Mouse (Mus musculus) gonadal fat pad, adult 2 months (tissue): ENCODE results near the gene Dcaf6. TPM values are rescaled to one million over a fixed set of nuclear protein-coding genes. Genes with fewer than 3 reads are reported as not detected.
A peak's percentile ranks its signal among the peaks of the same experiment; 100 is the strongest.

ENCODE experiments used
- DNase-seq: peaks from one replicate; pipeline ENCODE4 v3.0.0-alpha.2; 2012; ENCODE audit warnings: low read depth
- polyA plus RNA-seq: library from polyadenylated mRNA; depleted of rRNA; stranded (reverse); fragments of >200 nt; gene quantifications from 2 replicates; pipeline ENCODE4 v1.2.3, GENCODE M21; 2012

Dcaf6 gene
- polyA plus RNA-seq, 1 experiment, result 27.6 TPM

DNA sequence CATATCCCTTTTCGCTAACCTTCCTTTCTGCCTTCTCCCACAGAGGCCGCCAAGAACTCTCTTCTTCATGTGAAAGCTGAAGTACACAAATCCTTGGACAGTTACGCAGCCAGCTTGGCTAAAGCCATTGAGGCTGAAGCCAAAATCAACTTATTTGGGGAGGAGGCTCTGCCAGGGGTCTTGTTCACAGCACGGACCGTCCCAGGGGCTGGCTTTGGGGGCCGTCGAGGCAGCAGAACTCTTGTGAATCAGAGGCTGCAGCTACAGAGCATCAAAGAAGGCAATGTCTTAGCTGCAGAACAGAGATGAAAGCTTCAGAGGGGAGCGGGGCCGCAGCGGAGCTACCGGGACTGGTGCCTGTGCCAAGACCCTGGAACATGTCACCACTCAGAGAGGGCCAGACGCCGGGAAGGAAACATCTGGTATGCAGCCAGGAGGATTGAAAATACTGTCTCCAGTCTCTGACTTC lies 138.8 kb downstream of the Dcaf6 start:
- no peak for DNase-seq

DNA sequence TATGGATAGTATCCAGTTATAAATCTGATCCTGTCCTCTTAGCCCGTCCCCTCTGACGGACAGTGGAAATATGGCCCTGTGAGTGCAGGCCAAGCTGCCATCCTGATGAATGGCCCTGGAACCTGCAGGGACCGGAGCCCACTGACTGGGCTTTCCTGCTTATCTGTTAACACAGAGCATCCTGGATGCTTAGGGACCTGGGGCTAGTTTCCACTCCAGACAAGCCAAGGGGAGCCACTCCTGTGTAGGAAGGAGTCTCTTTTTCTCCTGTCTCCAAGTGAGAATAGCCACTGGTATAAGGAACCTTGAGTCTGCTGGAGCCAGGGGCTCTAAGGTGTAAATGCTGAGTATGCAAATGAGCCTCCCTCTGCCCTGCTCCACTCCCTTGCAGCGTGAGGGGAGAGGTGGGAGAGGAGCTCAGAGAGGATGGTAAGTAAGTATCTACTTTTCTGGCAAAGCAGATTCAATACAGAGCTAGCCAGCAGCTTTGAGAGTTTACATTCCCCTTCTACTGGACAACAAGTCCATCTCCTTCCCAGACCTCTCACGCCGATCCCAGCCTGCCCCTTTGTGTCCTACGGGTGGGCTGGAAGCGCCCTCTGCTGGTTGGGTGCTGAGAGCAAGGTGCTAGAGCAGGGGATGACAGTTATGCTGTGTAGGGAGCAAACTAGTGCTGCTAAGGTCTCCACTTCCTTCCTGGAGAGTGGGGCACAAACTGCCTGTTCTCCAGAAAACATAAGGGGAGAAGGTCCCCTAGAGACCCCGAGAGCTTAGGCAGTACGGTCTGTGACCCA lies 139.9 kb downstream of the Dcaf6 start:
- no peak for DNase-seq

DNA sequence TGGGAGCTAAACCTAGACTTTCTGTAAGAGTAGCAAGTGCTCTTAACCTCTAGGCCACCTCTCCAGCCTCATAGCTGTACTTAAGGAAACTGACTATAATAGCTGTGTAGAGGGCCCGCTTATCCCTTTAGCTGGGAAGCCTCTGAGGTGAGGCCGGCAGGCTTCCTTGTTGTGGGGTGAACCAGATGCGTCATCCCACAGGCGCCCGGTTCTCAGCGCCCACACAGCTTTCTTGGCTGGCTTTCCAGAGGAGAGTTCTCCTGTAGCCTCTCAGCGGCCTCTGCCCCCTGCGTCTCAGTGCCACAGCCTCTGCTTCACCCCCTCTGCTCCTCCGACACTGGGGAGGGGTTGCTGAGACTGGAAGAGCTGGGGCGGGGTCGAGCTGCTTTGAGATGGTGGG lies 143.9 kb downstream of the Dcaf6 start:
- no peak for DNase-seq

DNA sequence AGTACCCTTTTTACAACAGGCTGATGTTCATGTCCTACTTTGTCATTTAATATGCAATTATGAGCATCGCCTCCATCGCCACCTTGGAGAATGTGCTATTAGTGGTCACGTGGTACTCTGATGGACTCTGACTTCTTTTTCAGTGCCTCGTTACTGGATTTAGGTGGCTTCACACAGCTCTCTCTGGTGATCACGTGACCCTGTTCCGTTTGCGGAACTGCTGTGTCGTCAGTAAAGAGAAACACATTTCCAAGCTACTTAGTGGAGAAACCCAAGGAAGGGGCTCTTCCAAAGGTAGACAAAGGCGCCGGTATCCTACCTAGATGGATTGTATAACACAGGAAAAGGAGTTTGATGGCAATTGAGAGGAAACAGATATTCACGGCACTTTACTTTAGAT lies 152.1 kb downstream of the Dcaf6 start:
- DNase-seq, result no peak

DNA sequence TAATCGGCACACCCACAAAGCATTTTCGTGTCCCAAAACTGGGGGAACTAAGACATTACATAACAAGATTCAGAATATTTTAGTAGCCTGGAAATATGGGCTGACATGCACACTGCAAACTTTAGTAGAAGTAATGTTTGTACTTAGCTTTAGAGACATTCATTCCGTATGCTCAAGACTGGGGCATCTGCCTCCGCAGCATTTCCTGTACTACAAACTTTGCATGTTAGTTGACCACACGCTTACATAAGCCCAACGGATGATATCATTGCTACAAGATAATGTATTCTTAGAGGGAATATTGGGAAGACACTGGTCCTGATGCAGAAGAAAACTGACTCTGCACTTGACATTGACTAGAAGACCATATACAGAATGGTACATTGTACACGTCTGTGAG lies 155.9 kb downstream of the Dcaf6 start:
- no peak for DNase-seq

DNA sequence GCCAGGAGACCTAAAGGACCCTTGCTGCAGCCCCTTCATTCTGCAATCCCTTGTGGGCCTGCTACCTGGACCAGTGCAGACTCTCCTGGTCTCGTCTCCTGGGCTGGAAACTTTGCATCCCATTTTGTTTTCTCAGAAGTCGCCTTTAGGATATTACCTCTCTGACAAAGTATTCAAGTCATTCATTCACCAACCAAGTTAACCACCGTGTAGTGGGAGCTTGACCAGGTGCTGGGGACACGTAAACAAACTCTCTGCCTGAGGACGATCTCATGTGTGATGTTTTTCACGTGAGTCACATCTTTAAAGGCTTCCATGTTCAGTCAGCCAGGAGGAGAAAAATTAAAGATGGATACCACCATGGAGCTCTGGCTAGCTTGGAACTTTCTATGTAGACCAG lies 157.1 kb downstream of the Dcaf6 start:
- no peak for DNase-seq

DNA sequence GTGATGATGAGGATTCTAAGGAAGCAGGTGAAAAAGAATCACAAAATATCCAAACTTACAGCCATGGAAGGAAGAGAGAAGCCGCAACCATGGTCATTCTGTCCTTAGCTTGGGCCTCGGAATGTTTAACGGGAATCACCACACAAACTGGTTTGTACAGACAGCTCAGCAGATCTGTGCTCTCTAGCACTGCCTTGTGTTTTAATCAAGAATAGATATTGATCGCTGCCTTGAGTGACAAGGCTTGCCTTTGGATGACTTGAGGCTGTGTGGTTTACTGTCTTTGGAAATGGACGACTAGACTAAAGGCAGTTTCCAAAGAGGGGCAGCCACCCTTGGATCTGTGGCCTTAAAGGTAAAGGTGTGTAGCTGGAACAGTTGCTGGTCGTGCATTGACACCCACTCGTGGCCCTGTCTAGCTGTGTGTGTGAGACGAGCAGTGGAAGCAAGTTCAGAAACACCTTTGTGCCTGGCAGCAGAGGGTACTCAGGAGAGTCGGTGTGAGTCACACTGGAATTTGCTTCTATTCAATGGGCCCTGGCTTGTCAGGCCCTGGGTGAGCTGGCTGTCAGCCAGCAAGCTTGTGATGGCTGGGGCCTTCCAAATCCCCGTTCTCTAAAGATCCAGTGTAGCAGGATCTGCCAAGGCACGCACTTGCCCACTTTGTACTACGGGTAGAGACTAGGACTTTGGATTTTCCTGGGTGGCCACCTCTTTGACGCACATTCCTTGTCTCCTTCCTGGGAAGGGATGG lies 157.6 kb downstream of the Dcaf6 start:
- DNase-seq, result peak; percentile 45

DNA sequence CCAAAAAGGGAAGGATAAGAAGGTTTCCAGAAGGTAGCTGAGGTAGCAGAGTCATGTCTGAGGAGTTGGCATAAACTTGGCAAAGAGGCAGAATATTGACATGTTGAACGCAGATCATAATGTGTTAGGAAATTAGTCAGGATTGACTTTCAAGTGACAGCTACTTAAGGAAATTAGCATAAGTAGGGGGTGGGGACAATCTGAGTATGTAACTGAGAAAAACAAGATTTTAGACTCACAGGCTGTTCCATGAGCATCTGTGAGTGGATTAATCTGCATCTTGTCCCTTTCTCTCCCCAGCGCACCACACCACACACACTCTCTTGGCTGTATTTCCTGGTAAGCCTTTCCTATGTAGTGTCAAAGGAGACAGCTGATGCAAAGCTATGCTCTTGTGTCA lies 158.7 kb downstream of the Dcaf6 start:
- no peak for DNase-seq

DNA sequence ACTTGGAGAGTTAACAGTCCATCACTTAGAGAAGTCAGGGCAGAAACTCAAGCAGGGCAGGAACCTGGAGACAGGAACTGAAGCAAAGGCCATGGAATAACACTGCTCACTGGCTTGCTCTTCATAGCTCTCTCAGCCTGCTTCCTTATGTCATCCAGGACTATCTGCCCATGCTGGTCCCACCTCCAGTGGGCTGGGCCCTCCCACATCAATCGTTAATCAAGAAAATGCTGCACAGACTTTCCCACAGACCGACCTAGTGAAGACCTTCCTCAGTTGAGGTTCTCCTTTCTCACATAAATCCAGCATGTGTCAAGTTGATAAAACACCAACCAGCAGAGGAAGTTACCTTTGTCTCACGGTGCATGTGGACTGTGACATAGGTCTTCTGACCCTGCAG lies 159.2 kb downstream of the Dcaf6 start:
- DNase-seq, result no peak

DNA sequence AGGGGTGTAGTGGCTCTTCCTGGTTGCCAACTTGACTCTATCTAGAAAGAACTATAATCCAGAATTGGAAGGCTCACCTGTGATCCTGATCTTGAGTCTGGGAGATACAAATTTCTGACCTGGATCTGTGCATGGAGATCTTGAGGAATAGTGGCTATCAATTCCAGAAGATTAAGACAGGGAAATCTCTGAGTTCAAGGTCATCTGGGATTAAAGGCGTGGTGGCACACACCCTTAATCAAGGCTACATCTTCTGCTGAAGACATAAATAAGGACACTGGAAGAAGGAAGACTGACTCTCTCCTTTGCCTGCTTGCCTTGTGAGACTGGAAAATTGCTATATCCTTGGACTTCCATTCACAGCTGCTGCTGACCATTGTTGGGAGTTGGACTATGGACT lies 164.8 kb downstream of the Dcaf6 start, which contains the start of gene Gpr161:
Gene Gpr161 (plus strand): TSS at position 301 of the 400 bp plus-strand sequence.
- no peak for DNase-seq

DNA sequence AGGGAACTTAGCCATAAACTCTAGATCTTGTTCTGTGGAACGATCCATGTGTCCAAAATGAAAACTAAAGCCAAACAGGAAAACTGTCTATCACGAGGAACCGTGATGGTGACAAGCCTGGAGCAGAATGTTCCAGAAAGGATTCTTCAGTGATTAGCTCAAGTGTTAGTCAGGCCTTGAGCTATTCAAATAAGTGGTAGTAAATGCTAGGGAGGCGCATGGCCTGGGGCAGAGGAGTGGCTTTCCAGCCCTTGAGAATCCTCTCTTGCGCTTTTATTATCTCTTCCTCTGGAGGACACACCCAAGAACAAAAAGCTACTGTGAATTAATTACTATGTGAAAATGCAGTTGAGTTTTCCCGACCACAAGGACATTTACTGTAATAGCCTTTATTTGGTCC lies 168.7 kb downstream of the Dcaf6 start:
- DNase-seq, result no peak

DNA sequence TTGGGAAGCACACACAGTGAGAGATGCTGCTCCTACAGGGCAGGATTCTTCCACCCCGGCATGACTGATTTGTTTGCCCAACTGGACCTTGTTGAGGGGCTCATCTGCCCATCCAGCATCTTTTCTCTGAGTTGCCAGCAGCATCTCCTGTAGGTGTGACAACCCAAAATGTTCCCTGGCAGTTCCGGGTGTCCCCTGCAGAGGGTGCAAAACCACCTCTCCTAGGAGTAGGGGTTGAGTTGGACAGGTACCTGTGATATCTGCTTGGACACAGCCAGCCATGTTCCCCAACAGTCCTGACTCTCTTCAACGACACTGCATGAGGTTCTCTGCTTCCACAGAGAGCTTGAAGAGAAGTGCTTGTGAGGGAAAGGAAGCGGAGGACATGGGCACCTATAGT lies 170.4 kb downstream of the Dcaf6 start:
- no peak for DNase-seq

DNA sequence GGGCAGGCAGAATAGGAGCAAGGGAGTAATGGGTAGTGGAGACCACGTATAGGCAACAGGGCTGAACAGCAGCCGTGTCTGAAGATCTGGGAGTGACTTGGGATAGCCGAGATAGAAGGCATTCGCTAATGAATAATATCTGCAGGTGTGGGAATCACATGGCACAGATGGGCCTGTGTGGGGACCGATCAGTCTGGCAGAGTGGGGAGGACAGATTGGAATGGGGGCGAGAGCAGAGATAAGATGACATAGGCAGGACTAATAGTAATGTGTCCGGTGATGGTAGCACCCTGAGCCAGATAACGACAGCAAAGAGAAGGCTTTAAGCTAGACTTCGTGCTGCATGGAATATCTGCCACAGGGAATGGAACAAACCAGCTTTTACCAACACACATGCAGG lies 172.1 kb downstream of the Dcaf6 start:
- DNase-seq, result no peak

DNA sequence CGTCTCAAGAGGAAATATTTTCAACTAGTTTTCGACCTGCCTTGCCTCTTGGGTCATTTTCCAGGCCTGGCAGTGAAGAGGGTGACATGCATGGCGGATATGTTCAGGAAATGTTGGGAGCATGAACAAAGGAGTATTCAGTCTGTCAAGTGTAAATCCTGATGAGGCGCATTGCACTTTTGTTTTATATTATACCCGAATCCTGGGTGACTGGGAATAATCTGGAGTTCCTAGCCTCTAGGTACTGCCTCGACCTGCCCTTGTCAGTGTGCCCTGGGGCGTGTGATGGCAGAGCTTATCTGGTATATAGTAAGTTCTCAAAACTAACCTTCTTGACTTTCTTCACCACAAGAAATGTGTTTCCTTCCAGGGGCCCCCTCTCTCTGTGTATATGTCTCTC lies 176.2 kb downstream of the Dcaf6 start:
- no peak for DNase-seq

DNA sequence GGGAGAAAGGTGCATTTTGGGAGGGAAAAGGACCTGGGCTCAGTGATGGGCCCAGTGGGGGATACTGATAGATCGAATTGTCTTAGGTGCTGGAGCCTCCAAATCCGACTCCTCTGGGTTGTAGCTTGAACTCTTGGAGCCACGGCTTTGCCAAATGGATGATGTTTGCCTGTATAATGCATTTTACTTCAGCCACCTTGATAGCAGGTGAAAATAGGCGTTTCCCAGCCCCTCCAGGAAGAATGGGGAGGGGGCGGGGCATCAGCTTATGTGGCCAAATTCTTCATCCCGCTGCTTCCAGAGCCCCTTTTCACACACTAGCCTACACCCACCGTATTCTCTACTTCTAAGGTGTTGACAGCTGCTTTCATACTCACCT lies 177.3 kb downstream of the Dcaf6 start:
- no peak for DNase-seq

DNA sequence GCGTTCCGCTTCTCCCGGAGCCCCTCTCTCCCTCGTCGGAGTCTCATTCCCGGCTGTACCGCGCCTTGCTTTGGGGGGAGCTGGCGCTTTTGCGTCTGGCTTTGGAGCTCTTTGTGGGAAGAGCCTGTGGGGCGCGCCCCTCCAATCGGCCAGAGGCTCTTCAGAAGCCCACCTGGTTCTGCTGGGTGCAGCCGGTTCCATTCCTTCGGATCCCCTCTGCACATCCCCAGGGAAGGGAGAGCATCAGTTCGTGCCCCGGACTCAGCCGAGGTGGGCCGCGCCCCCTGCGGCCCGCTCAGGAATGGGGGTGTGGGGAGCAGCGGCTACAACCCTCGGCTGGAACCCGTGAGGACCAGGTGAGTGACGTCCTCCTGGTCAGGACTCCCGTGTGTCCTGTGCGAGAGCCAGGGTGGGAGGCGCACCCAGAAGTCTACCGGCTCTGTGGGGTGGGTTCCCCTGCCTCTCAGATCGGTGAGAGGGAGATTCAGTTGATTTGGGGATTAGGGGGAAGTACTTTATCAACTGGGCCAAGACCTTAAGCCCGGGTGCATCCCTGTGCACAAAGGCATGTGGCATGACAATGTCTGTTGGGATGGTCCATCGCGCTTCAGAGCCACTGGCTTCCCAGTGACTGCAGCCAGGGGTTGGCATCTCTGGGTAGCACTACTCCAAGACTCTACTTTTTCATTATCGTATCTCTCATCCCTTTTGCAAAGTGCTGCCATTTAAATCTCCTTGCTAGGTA lies 177.9 kb downstream of the Dcaf6 start:
- DNase-seq, result no peak

DNA sequence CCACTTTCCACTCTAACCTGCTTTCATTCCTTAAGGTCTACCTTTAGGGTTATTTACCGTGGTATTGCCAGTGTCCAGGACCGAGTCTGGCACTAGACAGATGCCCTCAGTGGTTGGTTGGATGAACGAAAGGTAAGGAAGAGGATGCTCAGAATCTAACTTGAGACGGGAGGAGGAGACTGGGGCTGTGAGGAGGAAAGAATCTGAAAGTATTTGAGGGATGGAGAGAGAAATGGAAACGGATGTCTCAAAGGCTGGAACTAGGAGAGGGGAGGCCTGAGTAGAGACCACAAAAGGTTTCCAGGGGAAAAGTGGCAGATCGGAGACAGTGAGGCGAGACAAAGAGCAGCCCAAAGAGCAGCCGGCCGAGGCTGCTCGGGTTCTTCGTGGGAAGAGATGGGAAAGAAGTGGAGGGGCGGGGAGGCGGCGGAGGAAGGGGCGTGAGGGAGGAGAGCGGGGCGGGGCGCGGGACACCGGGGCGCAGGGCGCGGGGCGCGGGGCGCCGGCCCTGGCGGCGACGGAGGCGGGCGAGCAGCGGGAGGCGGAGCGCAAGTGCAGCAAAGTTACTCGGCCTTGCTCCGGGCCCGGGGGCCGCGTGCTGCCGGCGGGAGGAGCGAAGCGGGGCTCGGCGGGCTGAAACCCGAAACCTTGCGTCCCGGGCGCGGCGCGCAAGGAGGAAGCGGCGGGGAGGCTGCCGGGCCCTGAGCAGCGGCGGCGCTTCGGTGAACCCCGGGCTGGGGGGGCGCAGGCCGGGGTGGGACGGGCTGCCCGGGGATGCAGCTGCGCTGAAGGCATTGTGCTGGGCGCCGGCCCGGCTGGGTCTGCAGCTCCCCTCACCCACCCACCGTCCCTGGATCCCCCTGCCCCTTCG lies 178.7 kb downstream of the Dcaf6 start:
- DNase-seq, result no peak

DNA sequence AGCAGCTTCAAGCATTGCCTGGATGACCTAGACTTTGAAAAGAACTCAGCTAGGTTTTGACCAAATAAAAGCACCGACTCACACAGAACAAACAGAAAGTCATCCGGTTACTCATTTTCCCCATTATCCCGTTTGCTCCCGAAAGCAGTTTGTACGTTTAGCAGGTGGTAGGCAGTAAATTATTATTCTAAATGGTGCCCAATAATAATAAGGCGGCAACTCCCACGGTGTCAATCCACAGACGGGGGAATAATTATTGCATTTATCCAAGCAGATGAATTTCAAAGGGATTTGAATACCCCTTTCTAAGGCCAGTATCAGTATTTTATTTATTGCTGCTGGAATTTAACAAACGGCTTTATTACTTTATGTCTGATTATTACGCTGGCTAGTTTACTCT lies 179.5 kb downstream of the Dcaf6 start:
- no peak for DNase-seq
